Mouse (Mus musculus) embryonic facial prominence, embryonic 12.5 days (tissue): ENCODE results near the gene Mre11a. TPM values are rescaled to one million over a fixed set of nuclear protein-coding genes. Genes with fewer than 3 reads are reported as not detected.
A peak's percentile ranks its signal among the peaks of the same experiment; 100 is the strongest.

Source experiments
- ATAC-seq: fragments of 200-750 bp; cut with Nextera tagmentation; 2 replicates; pipeline ENCODE4 v1.8.0; 2017; ENCODE audit not compliant: insufficient number of reproducible peaks, insufficient read depth, low FRiP score, low TSS enrichment
- H3K27ac ChIP-seq: fragments of 300-500 bp; sonication (generic); 2 replicates; pipeline ENCODE4 v1.5.1; 2016; ENCODE audit warnings: mild to moderate bottlenecking
- H3K27me3 ChIP-seq: fragments of 300-500 bp; sonication (generic); 2 replicates; pipeline ENCODE4 v1.6.1; 2016; ENCODE audit warnings: mild to moderate bottlenecking, moderate library complexity
- H3K36me3 ChIP-seq: fragments of 300-500 bp; sonication (generic); 2 replicates; pipeline ENCODE4 v1.6.1; 2016; ENCODE audit warnings: mild to moderate bottlenecking
- H3K4me1 ChIP-seq: fragments of 300-500 bp; sonication (generic); 2 replicates; pipeline ENCODE4 v1.6.1; 2016
- H3K4me2 ChIP-seq: fragments of 300-500 bp; sonication (generic); replicated peaks from 2 replicates; pipeline ENCODE4 v1.6.1; 2016; ENCODE audit warnings: mild to moderate bottlenecking, moderate library complexity
- H3K4me3 ChIP-seq: fragments of 300-500 bp; sonication (generic); 2 replicates; pipeline ENCODE4 v1.5.1; 2016; ENCODE audit warnings: mild to moderate bottlenecking
- H3K9ac ChIP-seq: fragments of 300-500 bp; sonication (generic); 2 replicates; pipeline ENCODE4 v1.6.1; 2016; ENCODE audit warnings: mild to moderate bottlenecking, moderate library complexity
- H3K9me3 ChIP-seq: fragments of 300-500 bp; sonication (generic); 2 replicates; pipeline ENCODE4 v1.6.1; 2016; ENCODE audit warnings: mild to moderate bottlenecking, moderate library complexity
- WGBS: fragments of 180-500 bp; shearing (Covaris S2); methylation state at CpG from one replicate; pipeline ENCODE4 v1.1.7; 2016; 5-methylcytosine and 5-hydroxymethylcytosine counted together
- polyA plus RNA-seq: library from polyadenylated mRNA; unstranded; fragments of >200 nt; fragmentation: Nextera tagmentation; extraction: Ambion mirVana; gene quantifications from 2 replicates; pipeline ENCODE4 v1.2.1, GENCODE M21; 2016

Mre11a gene
- polyA plus RNA-seq, 1 experiment from 2014 or later, result 33.8 TPM

DNA sequence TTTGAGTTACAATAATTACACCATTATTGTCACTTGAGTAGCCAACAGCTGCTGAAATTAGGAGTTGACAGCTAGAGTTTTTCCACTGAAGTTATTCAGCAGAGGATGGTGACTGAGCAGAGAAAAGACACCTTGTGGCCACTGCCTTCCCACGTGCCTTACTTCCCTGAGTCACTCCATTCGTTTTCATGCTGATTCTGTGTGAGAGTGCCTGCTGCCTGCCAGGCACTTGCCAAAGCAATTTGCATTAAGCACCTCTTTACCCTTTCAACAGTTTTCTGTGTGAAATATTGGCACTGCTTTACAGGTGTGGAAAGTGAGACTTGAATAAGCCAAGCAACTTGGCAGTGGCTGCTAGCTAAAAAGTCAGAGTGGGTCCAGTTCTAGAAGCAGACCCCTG, 43.4 kb downstream of the Mre11a start:
- H3K4me3 ChIP-seq, result no peak overlapping the region
- ATAC-seq, result no peak
- H3K9me3 ChIP-seq, result no peaks in the 10 kb centered on the region
- no peak overlapping the region for H3K27ac ChIP-seq
- no peaks in the 10 kb centered on the region for H3K4me1 ChIP-seq
- H3K36me3 ChIP-seq, result peaks cover 56% of the 10 kb centered on the region
- H3K9ac ChIP-seq, result no peak overlapping the region
- 79% methylated on average over 2 of the region's 2 CpGs for WGBS
- H3K4me2 ChIP-seq, result no peak overlapping the region
- H3K27me3 ChIP-seq, result no peaks in the 10 kb centered on the region

GRCm38 (mm10) chr9:14832046-14832445, 47.6 kb downstream of the Mre11a start:
- Histone ChIP-seq H3K36me3 (peaks cover 62% of the 10 kb centered on the region), H3K9ac (no peak overlapping the region), H3K4me2 (no peak overlapping the region), H3K4me3 (no peak overlapping the region), H3K27ac (no peak overlapping the region), H3K27me3 (no peaks in the 10 kb centered on the region), H3K4me1 (no peaks in the 10 kb centered on the region), H3K9me3 (no peaks in the 10 kb centered on the region)
- ATAC-seq, result no peak
- 87% methylated on average over 5 of the region's 5 CpGs for WGBS

DNA sequence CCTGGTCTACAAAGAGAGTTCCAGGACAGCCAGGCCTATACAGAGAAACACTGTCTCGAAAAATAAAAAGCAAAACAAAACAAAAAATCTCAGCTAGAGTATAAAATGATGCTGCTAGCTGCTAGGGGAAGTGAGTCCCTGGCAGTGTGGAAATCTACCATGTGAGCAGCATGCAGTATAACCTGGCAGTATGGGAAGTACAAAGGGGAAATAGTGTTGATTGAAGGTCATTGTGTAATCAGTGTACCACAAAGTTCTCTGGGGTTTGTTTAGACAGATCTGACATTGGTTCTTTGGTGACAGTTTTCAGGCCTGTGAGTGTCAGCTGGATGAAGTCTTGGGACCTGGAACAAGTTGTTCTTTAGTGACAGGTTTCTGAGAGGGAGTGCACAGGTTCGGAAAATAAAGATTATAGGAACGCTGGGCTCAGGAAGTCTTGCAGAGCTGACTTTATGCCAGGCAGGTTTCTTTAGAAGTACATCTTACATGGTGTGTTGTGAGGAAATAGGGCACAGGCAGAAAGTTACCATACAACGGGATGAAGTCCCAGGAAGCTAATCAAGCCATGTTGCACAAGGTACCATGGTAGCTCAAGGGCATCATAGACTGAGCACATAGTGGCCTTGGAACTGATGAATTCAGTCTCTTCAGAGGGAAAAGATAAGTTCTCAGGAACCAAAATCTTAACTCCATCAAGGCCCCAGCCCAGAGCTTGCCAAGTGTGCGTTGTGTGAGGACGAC, 51.1 kb downstream of the Mre11a start:
- Histone ChIP-seq H3K36me3 (peaks cover 47% of the 10 kb centered on the region), H3K27me3 (no peaks in the 10 kb centered on the region), H3K4me2 (no peak overlapping the region), H3K9me3 (no peaks in the 10 kb centered on the region), H3K9ac (no peak overlapping the region), H3K4me1 (0 out of 2 replicates have a peak, but pooled peaks cover 3% of the 10 kb centered on the region), H3K27ac (no peak overlapping the region), H3K4me3 (no peak overlapping the region)
- WGBS, result 89% methylated on average over 6 of the region's 6 CpGs
- no peak for ATAC-seq

DNA sequence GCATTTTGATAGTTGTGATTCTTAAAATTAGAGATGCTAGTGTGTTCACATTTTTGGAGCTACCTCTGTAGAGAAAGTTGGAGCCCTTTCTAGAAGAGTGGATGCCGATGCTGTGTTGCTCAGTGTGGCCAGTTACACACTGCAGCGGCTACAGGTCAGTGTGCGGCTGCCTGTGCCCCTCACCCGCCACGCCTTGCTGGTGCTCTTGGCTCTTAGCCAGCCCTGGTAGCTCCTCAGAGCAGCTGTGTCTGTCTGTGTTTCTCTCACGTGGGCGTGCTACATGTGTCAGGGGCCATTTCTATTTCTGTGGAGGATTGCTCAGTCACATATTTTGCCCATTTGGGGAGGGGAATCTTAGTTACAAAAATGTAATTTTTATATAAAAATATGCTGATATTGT, 55.1 kb downstream of the Mre11a start:
- Histone ChIP-seq H3K9ac (no peak overlapping the region), H3K4me3 (no peak overlapping the region), H3K9me3 (no peaks in the 10 kb centered on the region), H3K4me2 (no peak overlapping the region), H3K4me1 (0 out of 2 replicates have a peak, but pooled peaks cover 3% of the 10 kb centered on the region), H3K27ac (no peak overlapping the region), H3K27me3 (no peaks in the 10 kb centered on the region), H3K36me3 (peaks cover 19% of the 10 kb centered on the region)
- 0 out of 2 replicates have a peak, but pooled peaks have one; percentile 53 for ATAC-seq
- 60% methylated on average over 7 of the region's 7 CpGs for WGBS

DNA sequence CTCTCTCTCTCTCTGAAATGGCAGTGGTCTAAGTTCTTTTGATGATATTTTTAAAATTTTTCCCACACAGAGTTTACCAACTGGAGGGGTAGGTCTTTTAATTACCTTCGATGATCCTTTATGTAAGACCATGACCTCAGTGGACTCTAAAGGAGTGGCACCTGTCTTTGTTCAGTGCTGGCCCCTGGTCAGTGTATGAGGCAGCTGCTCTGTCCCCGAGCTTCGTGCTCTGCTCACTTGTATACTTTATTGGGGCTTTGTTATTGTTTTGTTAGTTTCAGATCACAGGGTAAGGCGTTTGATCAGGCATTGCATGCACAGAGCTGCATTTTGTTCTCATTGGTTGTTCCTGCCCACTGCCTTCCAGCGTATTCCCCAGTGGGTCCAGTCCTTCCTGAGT, 55.5 kb downstream of the Mre11a start:
- peaks cover 15% of the 10 kb centered on the region for H3K36me3 ChIP-seq
- H3K27ac ChIP-seq, result no peak overlapping the region
- H3K4me1 ChIP-seq, result 0 out of 2 replicates have a peak, but pooled peaks cover 3% of the 10 kb centered on the region
- no peak overlapping the region for H3K4me3 ChIP-seq
- no peaks in the 10 kb centered on the region for H3K27me3 ChIP-seq
- H3K4me2 ChIP-seq, result no peak overlapping the region
- no peak for ATAC-seq
- 79% methylated on average over 5 of the region's 5 CpGs for WGBS
- H3K9me3 ChIP-seq, result no peaks in the 10 kb centered on the region
- H3K9ac ChIP-seq, result no peak overlapping the region

DNA sequence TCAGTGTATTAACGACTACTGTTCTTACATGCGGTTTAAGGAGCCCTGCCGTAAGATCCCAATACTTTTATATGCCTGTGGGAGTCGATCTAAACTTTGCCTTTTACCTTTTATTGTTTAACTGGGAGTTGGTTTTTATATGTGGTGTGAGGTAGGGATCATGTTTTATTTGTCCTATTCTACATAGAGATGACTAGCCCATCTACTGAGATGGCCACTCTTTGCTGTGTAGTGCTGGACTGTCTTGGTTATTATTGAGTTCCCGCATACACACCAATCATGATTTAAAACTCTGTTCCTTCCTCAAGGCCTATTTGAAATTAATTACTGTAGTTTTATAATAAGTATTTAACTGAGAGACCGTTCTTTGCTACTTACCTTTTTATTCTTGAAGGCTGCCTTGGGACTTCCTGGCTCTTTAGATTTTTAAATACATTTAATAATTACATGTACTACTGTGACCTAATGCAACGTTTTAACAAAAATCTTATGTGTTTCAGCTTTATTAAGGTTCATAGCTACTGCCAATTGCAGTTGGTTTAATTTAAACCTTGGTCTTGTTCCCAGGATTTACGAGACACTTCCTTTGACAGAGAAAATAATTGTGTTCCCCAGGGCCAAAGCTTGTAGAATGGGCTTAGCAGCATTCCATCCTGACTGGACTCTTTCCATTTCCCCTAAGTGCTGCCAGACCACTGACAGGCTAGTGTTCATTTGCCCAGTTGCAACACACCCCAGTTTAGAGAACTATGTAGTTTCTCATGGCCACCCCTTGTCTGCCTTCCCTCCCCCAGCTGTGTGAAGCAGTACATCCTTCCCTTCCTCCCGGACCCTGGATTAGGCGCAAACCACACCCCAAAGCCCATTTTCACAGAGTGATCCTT, 57.7 kb downstream of the Mre11a start:
- no peak for ATAC-seq
- H3K4me1 ChIP-seq, result 0 out of 2 replicates have a peak, but pooled peaks cover 3% of the 10 kb centered on the region
- no peak overlapping the region for H3K27ac ChIP-seq
- 80% methylated on average over 10 of the region's 10 CpGs for WGBS
- no peaks in the 10 kb centered on the region for H3K9me3 ChIP-seq
- no peak overlapping the region for H3K4me3 ChIP-seq
- no peaks in the 10 kb centered on the region for H3K36me3 ChIP-seq
- H3K4me2 ChIP-seq, result no peak overlapping the region
- no peaks in the 10 kb centered on the region for H3K27me3 ChIP-seq
- H3K9ac ChIP-seq, result no peak overlapping the region

GRCm38 (mm10) chr9:14843311-14843857, 58.9 kb downstream of the Mre11a start:
- WGBS, result 88% methylated on average over 6 of the region's 6 CpGs
- no peak for ATAC-seq

DNA sequence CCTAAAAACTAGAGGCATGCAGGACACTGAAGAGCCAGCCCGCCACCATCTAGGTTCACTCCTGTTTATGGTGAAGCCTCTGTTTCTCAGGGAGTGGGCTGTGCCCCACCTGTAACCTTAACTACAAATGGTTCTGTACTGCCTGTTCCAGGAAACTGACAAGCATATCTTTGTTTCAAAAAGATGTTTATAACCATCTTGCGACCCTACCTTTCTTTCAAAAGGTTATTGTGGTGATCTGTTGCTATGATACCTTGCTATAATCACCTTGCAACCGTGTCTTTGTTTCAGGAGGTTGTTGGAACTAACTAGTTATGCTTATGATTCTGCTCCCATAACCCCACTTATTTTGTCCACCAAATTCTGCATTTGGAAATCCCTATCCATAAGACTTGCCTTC, 59.4 kb downstream of the Mre11a start:
- H3K4me1 ChIP-seq, result 0 out of 2 replicates have a peak, but pooled peaks cover 3% of the 10 kb centered on the region
- no peak for ATAC-seq

More at GRCm38 (mm10) chr9:14843311-14843857, 58.9 kb downstream of the Mre11a start:
- Histone ChIP-seq H3K9ac (no peak overlapping the region), H3K36me3 (no peaks in the 10 kb centered on the region), H3K4me1 (0 out of 2 replicates have a peak, but pooled peaks cover 3% of the 10 kb centered on the region), H3K27me3 (no peaks in the 10 kb centered on the region), H3K4me3 (no peak overlapping the region), H3K9me3 (no peaks in the 10 kb centered on the region), H3K27ac (no peak overlapping the region), H3K4me2 (no peak overlapping the region)

GRCm38 (mm10) chr9:14846428-14846827, 62.0 kb downstream of the Mre11a start:
- no peaks in the 10 kb centered on the region for H3K9me3 ChIP-seq
- no peak overlapping the region for H3K9ac ChIP-seq
- no peaks in the 10 kb centered on the region for H3K4me1 ChIP-seq
- H3K27ac ChIP-seq, result no peak overlapping the region
- no peaks in the 10 kb centered on the region for H3K27me3 ChIP-seq
- H3K4me3 ChIP-seq, result no peak overlapping the region
- ATAC-seq, result no peak
- no peak overlapping the region for H3K4me2 ChIP-seq
- WGBS, result 44% methylated on average over 5 of the region's 5 CpGs
- no peaks in the 10 kb centered on the region for H3K36me3 ChIP-seq

More for the DNA sequence above, 59.4 kb downstream of the Mre11a start:
- Histone ChIP-seq H3K4me2 (no peak overlapping the region), H3K27me3 (no peaks in the 10 kb centered on the region), H3K27ac (no peak overlapping the region), H3K9me3 (no peaks in the 10 kb centered on the region), H3K36me3 (no peaks in the 10 kb centered on the region), H3K4me3 (no peak overlapping the region), H3K9ac (no peak overlapping the region)
- WGBS, result 91% methylated on average over 3 of the region's 3 CpGs

- Histone ChIP-seq H3K4me2 (no peak overlapping the region), H3K9me3 (no peaks in the 10 kb centered on the region), H3K27ac (no peak overlapping the region), H3K9ac (no peak overlapping the region), H3K36me3 (no peaks in the 10 kb centered on the region), H3K4me1 (no peaks in the 10 kb centered on the region), H3K4me3 (no peak overlapping the region), H3K27me3 (no peaks in the 10 kb centered on the region)
- no peak for ATAC-seq
- WGBS, result 73% methylated on average over 1 of the region's 1 CpGs
Measured at GRCm38 (mm10) chr9:14848267-14848935, 63.9 kb downstream of the Mre11a start.

DNA sequence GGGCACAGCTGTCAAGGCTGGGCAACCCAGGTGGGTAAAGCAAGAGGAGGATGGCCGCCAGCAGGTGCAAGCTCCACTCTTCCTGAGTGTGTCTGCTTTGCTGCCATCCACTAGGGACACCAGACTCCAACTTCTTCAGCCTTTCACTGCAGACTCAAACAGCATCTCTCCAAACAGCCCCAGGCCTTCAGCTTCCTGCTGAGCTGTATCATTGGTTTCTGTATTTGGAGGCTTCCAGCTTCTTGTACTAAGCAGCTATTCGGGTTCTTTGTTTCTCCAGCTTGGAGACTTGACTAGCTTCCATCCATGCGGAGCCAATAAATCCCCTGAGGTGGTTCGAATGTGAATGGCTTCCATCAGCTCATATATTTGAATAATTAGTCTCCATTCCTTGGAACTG, 70.1 kb downstream of the Mre11a start:
- H3K36me3 ChIP-seq, result no peaks in the 10 kb centered on the region
- H3K4me3 ChIP-seq, result no peak overlapping the region
- H3K27ac ChIP-seq, result no peak overlapping the region
- H3K4me2 ChIP-seq, result no peak overlapping the region
- no peaks in the 10 kb centered on the region for H3K9me3 ChIP-seq
- WGBS, result 50% methylated on average over 4 of the region's 4 CpGs
- ATAC-seq, result no peak
- H3K27me3 ChIP-seq, result peaks cover 18% of the 10 kb centered on the region
- no peaks in the 10 kb centered on the region; the same call in 1 of the 2 replicates for H3K4me1 ChIP-seq
- no peak overlapping the region for H3K9ac ChIP-seq
